Mouse (Mus musculus): ENCODE data around the gene Gh. TPM values are rescaled to one million over a fixed set of nuclear protein-coding genes. Genes with fewer than 3 reads are reported as not detected.

Gh gene
- polyA plus RNA-seq, 1 experiment, result not detected

DNA sequence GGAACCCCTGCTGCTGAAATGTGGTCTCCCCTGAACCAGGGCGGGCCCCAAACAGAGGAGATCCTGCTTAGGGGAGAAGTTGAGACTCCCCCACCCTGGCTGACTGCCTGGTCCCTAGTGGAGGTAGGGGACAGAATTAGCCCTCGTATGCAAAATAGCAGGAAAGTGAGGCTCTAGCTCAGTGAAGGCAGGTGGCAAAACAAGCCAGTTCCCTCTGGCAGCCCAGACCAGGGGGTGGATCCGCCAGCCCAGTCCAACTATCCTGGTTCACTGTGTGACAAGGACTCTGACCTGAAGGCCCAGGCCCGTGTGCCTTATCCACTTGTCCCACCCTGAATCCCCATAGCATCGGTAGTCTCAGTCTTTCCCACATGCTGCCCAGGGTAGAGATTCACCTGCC, 8.5 kb upstream of the Gh start:
- peaks cover 35% of the 10 kb centered on the region for H3K27me3 ChIP-seq (ENCODE audit: control insufficient read depth, insufficient read depth, insufficient read length)
- H3K4me2 ChIP-seq (ENCODE audit: low read depth), result no peak overlapping the region
- H3ac ChIP-seq (ENCODE audit: control insufficient read depth, insufficient read length), result no peak overlapping the region
- H3K79me2 ChIP-seq (ENCODE audit: control insufficient read depth, insufficient read depth), result no peaks in the 10 kb centered on the region
- TF ChIP-seq SRF (IDR thresholded peaks at IDR 0.05; ENCODE audit: control insufficient read depth, insufficient read length, low read depth) (no peak), POLR2A (IDR thresholded peaks at IDR 0.05; ENCODE audit: insufficient read length, low read depth) (no peak), MAX (IDR thresholded peaks at IDR 0.05; ENCODE audit: low read depth) (no peak), POLR2AphosphoS2 (IDR thresholded peaks at IDR 0.05; ENCODE audit: insufficient read length, low read depth) (no peak), TCF12 (IDR thresholded peaks at IDR 0.05; ENCODE audit: insufficient read depth, poor library complexity, severe bottlenecking) (no peak), USF1 (IDR thresholded peaks at IDR 0.05; ENCODE audit: low read depth) (no peak), CEBPB (IDR thresholded peaks at IDR 0.05; ENCODE audit: insufficient read depth, poor library complexity, severe bottlenecking) (no peak), REST (IDR thresholded peaks at IDR 0.05; ENCODE audit: insufficient read depth, insufficient read length) (no peak), MYOD1 (IDR thresholded peaks at IDR 0.05; ENCODE audit: control insufficient read depth in 1 of 3, insufficient read length in 2 of 3, low read depth in 2 of 3) (no peak), E2F4 (IDR thresholded peaks at IDR 0.05; ENCODE audit: insufficient read depth) (no peak), TCF3 (IDR thresholded peaks at IDR 0.05; ENCODE audit: insufficient read length, low read depth) (no peak), MYOG (IDR thresholded peaks at IDR 0.05; ENCODE audit: control insufficient read depth in 1 of 3, insufficient read depth in 1 of 3, insufficient read length in 2 of 3, low read depth in 2 of 3) (no peak)
- no peak overlapping the region for H3K4me3 ChIP-seq
- no peaks in the 10 kb centered on the region for H3K36me3 ChIP-seq (ENCODE audit: control insufficient read depth, insufficient read depth)

DNA sequence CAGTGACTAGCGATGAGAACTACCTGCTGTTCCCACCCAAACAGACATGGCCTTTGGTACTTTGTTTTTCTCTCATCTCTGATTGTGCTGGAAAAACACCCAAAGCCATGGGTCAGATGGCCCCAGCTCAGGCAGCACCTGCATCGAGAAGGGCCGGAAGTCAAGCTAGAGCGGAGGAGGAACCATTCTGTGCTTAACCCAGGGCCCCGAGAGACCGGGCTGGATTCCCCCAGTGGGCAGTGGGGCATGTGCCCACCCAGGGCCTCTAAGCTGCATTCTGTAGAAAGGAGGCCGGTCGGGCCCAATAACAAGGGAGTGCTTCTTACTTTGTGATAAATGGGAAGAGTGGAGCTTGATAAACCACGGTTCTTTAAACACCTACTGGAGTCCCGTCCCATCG, 6.5 kb upstream of the Gh start:
- Histone ChIP-seq H3K4me2 (ENCODE audit: low read depth) (no peak overlapping the region), H3K36me3 (ENCODE audit: control insufficient read depth, insufficient read depth) (no peaks in the 10 kb centered on the region), H3ac (ENCODE audit: control insufficient read depth, insufficient read length) (no peak overlapping the region)

DNA sequence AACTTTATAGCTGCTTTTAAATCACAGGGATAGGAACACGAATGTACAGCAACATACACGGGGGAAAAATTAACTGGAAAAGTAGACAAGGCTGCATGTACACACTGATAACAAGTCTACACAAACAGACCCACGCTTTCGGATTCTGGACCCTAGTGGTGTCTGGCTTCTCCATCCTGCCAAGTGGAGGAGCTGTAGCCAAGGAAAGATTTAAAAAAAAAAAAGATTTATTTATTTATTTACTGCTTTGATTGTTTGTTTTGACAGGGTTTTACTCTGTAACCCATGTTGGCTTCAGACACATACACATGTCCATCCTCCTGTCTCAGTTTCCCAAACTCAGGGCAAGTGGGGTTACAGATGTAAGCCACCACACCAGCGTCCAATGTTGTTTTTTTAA, 5.8 kb upstream of the Gh start:
- H3K4me3 ChIP-seq, result no peak overlapping the region
- H3K36me3 ChIP-seq (ENCODE audit: control insufficient read depth, insufficient read depth), result no peaks in the 10 kb centered on the region
- H3ac ChIP-seq (ENCODE audit: control insufficient read depth, insufficient read length), result no peak overlapping the region
- H3K4me2 ChIP-seq (ENCODE audit: low read depth), result no peak overlapping the region
- H3K27me3 ChIP-seq (ENCODE audit: control insufficient read depth, insufficient read depth, insufficient read length), result peaks cover 20% of the 10 kb centered on the region
- no peaks in the 10 kb centered on the region for H3K79me2 ChIP-seq (ENCODE audit: control insufficient read depth, insufficient read depth)
- no peak for TF ChIP-seq TCF12 (IDR thresholded peaks at IDR 0.05; ENCODE audit: insufficient read depth, poor library complexity, severe bottlenecking)
- TF ChIP-seq MYOD1 (IDR thresholded peaks at IDR 0.05; ENCODE audit: control insufficient read depth in 1 of 3, insufficient read length in 2 of 3, low read depth in 2 of 3), result no peak
- TF ChIP-seq SRF (IDR thresholded peaks at IDR 0.05; ENCODE audit: control insufficient read depth, insufficient read length, low read depth), result no peak
- TF ChIP-seq CEBPB (IDR thresholded peaks at IDR 0.05; ENCODE audit: insufficient read depth, poor library complexity, severe bottlenecking), result no peak
- no peak for TF ChIP-seq MYOG (IDR thresholded peaks at IDR 0.05; ENCODE audit: control insufficient read depth in 1 of 3, insufficient read depth in 1 of 3, insufficient read length in 2 of 3, low read depth in 2 of 3)
- TF ChIP-seq USF1 (IDR thresholded peaks at IDR 0.05; ENCODE audit: low read depth), result no peak
- TF ChIP-seq MAX (IDR thresholded peaks at IDR 0.05; ENCODE audit: low read depth), result no peak
- no peak for TF ChIP-seq POLR2AphosphoS2 (IDR thresholded peaks at IDR 0.05; ENCODE audit: insufficient read length, low read depth)
- no peak for TF ChIP-seq POLR2A (IDR thresholded peaks at IDR 0.05; ENCODE audit: insufficient read length, low read depth)
- no peak for TF ChIP-seq TCF3 (IDR thresholded peaks at IDR 0.05; ENCODE audit: insufficient read length, low read depth)
- TF ChIP-seq REST (IDR thresholded peaks at IDR 0.05; ENCODE audit: insufficient read depth, insufficient read length), result no peak
- no peak for TF ChIP-seq E2F4 (IDR thresholded peaks at IDR 0.05; ENCODE audit: insufficient read depth)

More for the DNA sequence above, 6.5 kb upstream of the Gh start:
- TF ChIP-seq MYOD1 (IDR thresholded peaks at IDR 0.05; ENCODE audit: control insufficient read depth in 1 of 3, insufficient read length in 2 of 3, low read depth in 2 of 3), result no peak
- no peak for TF ChIP-seq CEBPB (IDR thresholded peaks at IDR 0.05; ENCODE audit: insufficient read depth, poor library complexity, severe bottlenecking)
- TF ChIP-seq TCF3 (IDR thresholded peaks at IDR 0.05; ENCODE audit: insufficient read length, low read depth), result no peak
- no peak for TF ChIP-seq REST (IDR thresholded peaks at IDR 0.05; ENCODE audit: insufficient read depth, insufficient read length)
- TF ChIP-seq SRF (IDR thresholded peaks at IDR 0.05; ENCODE audit: control insufficient read depth, insufficient read length, low read depth), result no peak
- no peak for TF ChIP-seq TCF12 (IDR thresholded peaks at IDR 0.05; ENCODE audit: insufficient read depth, poor library complexity, severe bottlenecking)
- no peak for TF ChIP-seq MAX (IDR thresholded peaks at IDR 0.05; ENCODE audit: low read depth)
- TF ChIP-seq E2F4 (IDR thresholded peaks at IDR 0.05; ENCODE audit: insufficient read depth), result no peak
- TF ChIP-seq POLR2A (IDR thresholded peaks at IDR 0.05; ENCODE audit: insufficient read length, low read depth), result no peak
- no peak for TF ChIP-seq MYOG (IDR thresholded peaks at IDR 0.05; ENCODE audit: control insufficient read depth in 1 of 3, insufficient read depth in 1 of 3, insufficient read length in 2 of 3, low read depth in 2 of 3)
- H3K27me3 ChIP-seq (ENCODE audit: control insufficient read depth, insufficient read depth, insufficient read length), result peaks cover 21% of the 10 kb centered on the region
- no peak overlapping the region for H3K4me3 ChIP-seq
- H3K79me2 ChIP-seq (ENCODE audit: control insufficient read depth, insufficient read depth), result no peaks in the 10 kb centered on the region

DNA sequence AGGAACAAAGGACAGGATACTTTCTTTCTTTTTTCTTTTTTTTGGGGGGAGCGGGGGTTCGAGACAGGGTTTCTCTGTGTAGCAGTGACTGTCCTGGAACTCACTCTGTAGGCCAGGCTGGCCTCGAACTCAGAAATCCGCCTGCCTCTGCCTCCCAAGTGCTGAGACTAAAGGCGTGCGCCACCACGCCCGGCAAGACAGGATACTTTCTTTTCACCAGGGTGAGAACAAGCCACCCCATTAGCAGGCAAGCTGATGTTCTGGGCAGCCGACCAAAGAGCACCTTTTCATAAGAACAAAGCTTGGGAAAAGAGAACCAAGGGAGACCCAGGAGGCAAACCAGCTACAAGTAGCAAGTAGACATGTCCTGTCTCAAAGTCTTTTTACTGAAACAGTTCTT, 5.1 kb upstream of the Gh start:
- Histone ChIP-seq H3K4me3 (no peak overlapping the region), H3K27me3 (ENCODE audit: control insufficient read depth, insufficient read depth, insufficient read length) (peaks cover 13% of the 10 kb centered on the region), H3K4me2 (ENCODE audit: low read depth) (no peak overlapping the region), H3ac (ENCODE audit: control insufficient read depth, insufficient read length) (no peak overlapping the region), H3K36me3 (ENCODE audit: control insufficient read depth, insufficient read depth) (no peaks in the 10 kb centered on the region), H3K79me2 (ENCODE audit: control insufficient read depth, insufficient read depth) (no peaks in the 10 kb centered on the region)
- TF ChIP-seq E2F4 (IDR thresholded peaks at IDR 0.05; ENCODE audit: insufficient read depth) (no peak), POLR2A (IDR thresholded peaks at IDR 0.05; ENCODE audit: insufficient read length, low read depth) (no peak), MYOD1 (IDR thresholded peaks at IDR 0.05; ENCODE audit: control insufficient read depth in 1 of 3, insufficient read length in 2 of 3, low read depth in 2 of 3) (no peak), SRF (IDR thresholded peaks at IDR 0.05; ENCODE audit: control insufficient read depth, insufficient read length, low read depth) (no peak), MYOG (IDR thresholded peaks at IDR 0.05; ENCODE audit: control insufficient read depth in 1 of 3, insufficient read depth in 1 of 3, insufficient read length in 2 of 3, low read depth in 2 of 3) (no peak), MAX (IDR thresholded peaks at IDR 0.05; ENCODE audit: low read depth) (no peak), TCF12 (IDR thresholded peaks at IDR 0.05; ENCODE audit: insufficient read depth, poor library complexity, severe bottlenecking) (no peak), TCF3 (IDR thresholded peaks at IDR 0.05; ENCODE audit: insufficient read length, low read depth) (no peak), USF1 (IDR thresholded peaks at IDR 0.05; ENCODE audit: low read depth) (no peak)
